Mouse (Mus musculus) ES-Bruce4 (cell line): Measurements from ENCODE around the gene Erfe. TPM values are rescaled to one million over a fixed set of nuclear protein-coding genes. Genes with fewer than 3 reads are reported as not detected.
A peak's percentile ranks its signal among the peaks of the same experiment; 100 is the strongest.

ENCODE experiments used
- H3K27ac ChIP-seq: 2 replicates; pipeline ENCODE4 v1.5.1; 2012; ENCODE audit warnings: low read length, inconsistent platforms; ENCODE audit not compliant: insufficient read depth
- H3K27me3 ChIP-seq: 2 replicates; pipeline ENCODE4 v1.6.1; 2012; ENCODE audit warnings: mild to moderate bottlenecking, low read length, inconsistent platforms; ENCODE audit not compliant: control insufficient read depth, poor library complexity, insufficient read depth, severe bottlenecking
- H3K36me3 ChIP-seq: 2 replicates; pipeline ENCODE4 v1.6.1; 2012; ENCODE audit warnings: inconsistent platforms, mild to moderate bottlenecking, low read length, moderate library complexity; ENCODE audit not compliant: control insufficient read depth, poor library complexity, insufficient read depth, severe bottlenecking
- H3K4me1 ChIP-seq: one replicate; pipeline ENCODE4 v1.8.1; 2011; ENCODE audit warnings: low read length; ENCODE audit not compliant: control insufficient read depth, insufficient read depth
- H3K4me3 ChIP-seq: 2 replicates; pipeline ENCODE4 v1.5.1; 2011; ENCODE audit warnings: low read depth, mild to moderate bottlenecking, low read length
- H3K9ac ChIP-seq: 2 replicates; pipeline ENCODE4 v1.6.1; 2012; ENCODE audit warnings: low read depth, mild to moderate bottlenecking, inconsistent platforms; ENCODE audit not compliant: poor library complexity, severe bottlenecking
- H3K9me3 ChIP-seq: replicated peaks from 2 replicates; pipeline ENCODE4 v1.6.1; 2012; ENCODE audit warnings: mild to moderate bottlenecking, low read length, inconsistent platforms; ENCODE audit not compliant: control insufficient read depth, poor library complexity, insufficient read depth, severe bottlenecking
- CTCF ChIP-seq: IDR thresholded peaks from one replicate; pipeline ENCODE4 v1.8.1; 2011; ENCODE audit warnings: low read depth, low read length
- EP300 ChIP-seq: IDR thresholded peaks from 2 replicates; pipeline ENCODE4 v1.6.1; 2011; ENCODE audit warnings: low read depth, low read length; ENCODE audit not compliant: insufficient read depth
- POLR2A ChIP-seq: IDR thresholded peaks from one replicate; pipeline ENCODE4 v1.8.1; 2011; ENCODE audit warnings: low read length; ENCODE audit not compliant: insufficient read depth
- polyA plus RNA-seq: library from polyadenylated mRNA; stranded (reverse); fragments of >200 nt; gene quantifications from 2 replicates; pipeline ENCODE4 v1.2.4, GENCODE M21; 2011; ENCODE audit warnings: low read depth; ENCODE audit not compliant: missing spikeins, insufficient read depth, insufficient read length

Gene Erfe
- polyA plus RNA-seq, 1 experiment: 13.3 TPM

GRCm38 (mm10) chr1:91333582-91333981 lies 32.6 kb upstream of the Erfe start:
- Histone ChIP-seq H3K9me3 (no peaks in the 10 kb centered on the region), H3K9ac (no peak overlapping the region), H3K27ac (no peak overlapping the region), H3K36me3 (no peaks in the 10 kb centered on the region), H3K27me3 (no peaks in the 10 kb centered on the region), H3K4me1 (no peaks in the 10 kb centered on the region), H3K4me3 (no peak overlapping the region)
- TF ChIP-seq EP300 (no peak), POLR2A (no peak), CTCF (no peak)

- Histone ChIP-seq H3K4me1 (no peaks in the 10 kb centered on the region), H3K36me3 (no peaks in the 10 kb centered on the region), H3K9ac (no peak overlapping the region), H3K9me3 (no peaks in the 10 kb centered on the region), H3K27me3 (no peaks in the 10 kb centered on the region), H3K4me3 (no peak overlapping the region), H3K27ac (no peak overlapping the region)
- no peak for TF ChIP-seq POLR2A
- no peak for TF ChIP-seq CTCF
- no peak for TF ChIP-seq EP300
These were observed 28.9 kb upstream of the Erfe start for GRCm38 (mm10) chr1:91337355-91337754.

- no peak overlapping the region for H3K27ac ChIP-seq
- no peak overlapping the region for H3K4me3 ChIP-seq
- no peak overlapping the region for H3K9ac ChIP-seq
- H3K9me3 ChIP-seq: no peaks in the 10 kb centered on the region
- no peaks in the 10 kb centered on the region for H3K4me1 ChIP-seq
- TF ChIP-seq CTCF: no peak
- TF ChIP-seq EP300: no peak
- TF ChIP-seq POLR2A: no peak
- no peaks in the 10 kb centered on the region for H3K36me3 ChIP-seq
- no peaks in the 10 kb centered on the region; the same call in 1 of the 2 replicates for H3K27me3 ChIP-seq
These were observed 22.2 kb upstream of the Erfe start for GRCm38 (mm10) chr1:91344001-91344400.

- Histone ChIP-seq H3K27ac (no peak overlapping the region), H3K9me3 (no peaks in the 10 kb centered on the region), H3K4me1 (no peaks in the 10 kb centered on the region), H3K36me3 (no peaks in the 10 kb centered on the region), H3K4me3 (peak overlapping the region; percentile 21), H3K27me3 (no peaks in the 10 kb centered on the region; the same call in 1 of the 2 replicates), H3K9ac (no peak overlapping the region)
- TF ChIP-seq POLR2A (no peak), CTCF (peak; percentile 9), EP300 (no peak)
These were observed 21.1 kb upstream of the Erfe start for GRCm38 (mm10) chr1:91344921-91345685.

GRCm38 (mm10) chr1:91346892-91347291 lies 19.3 kb upstream of the Erfe start:
- Histone ChIP-seq H3K36me3 (no peaks in the 10 kb centered on the region), H3K9ac (no peak overlapping the region), H3K9me3 (no peaks in the 10 kb centered on the region), H3K4me1 (no peaks in the 10 kb centered on the region), H3K27ac (no peak overlapping the region), H3K4me3 (no peak overlapping the region), H3K27me3 (no peaks in the 10 kb centered on the region; the same call in 1 of the 2 replicates)
- TF ChIP-seq CTCF (peak; percentile 88), EP300 (no peak)

- Histone ChIP-seq H3K9me3 (no peaks in the 10 kb centered on the region), H3K9ac (no peak within 1 kb of the TSS), H3K36me3 (no peaks in the 10 kb centered on the region), H3K27me3 (no peaks in the 10 kb centered on the region; the same call in 1 of the 2 replicates), H3K4me3 (no peak within 1 kb of the TSS), H3K27ac (no peak within 1 kb of the TSS), H3K4me1 (no peaks in the 10 kb centered on the region)
- TF ChIP-seq POLR2A: no peak
- no peak for TF ChIP-seq EP300
- no peak for TF ChIP-seq CTCF
These were observed 15.4 kb upstream of the Erfe start, which contains the start of gene Klhl30 for GRCm38 (mm10) chr1:91350841-91351240. Gene Klhl30 (plus strand): TSS chr1:91351016.
